Mouse (Mus musculus) CH12.LX (cell line): Measurements from ENCODE around the gene Odf3l2. TPM values are rescaled to one million over a fixed set of nuclear protein-coding genes. Genes with fewer than 3 reads are reported as not detected.
A peak's percentile ranks its signal among the peaks of the same experiment; 100 is the strongest.

Experiments used
- DNase-seq: peaks from one replicate; pipeline ENCODE4 v3.0.0-alpha.2; 2013; ENCODE audit errors: extremely low read depth
- H3K27ac ChIP-seq: 2 replicates; pipeline ENCODE4 v1.5.1; 2012; ENCODE audit warnings: low read depth, mild to moderate bottlenecking, control low read depth, moderate library complexity; ENCODE audit not compliant: insufficient read depth
- H3K27me3 ChIP-seq: replicated peaks from 2 replicates; pipeline ENCODE3; 2012; ENCODE audit warnings: inconsistent platforms
- H3K36me3 ChIP-seq, 2 experiments: replicated peaks in 1 of 2; 2 replicates each; pipeline versions ENCODE3 to v1.6.1; 2012; ENCODE audit warnings: inconsistent platforms in 1 of 2, low read length in 1 of 2, mild to moderate bottlenecking in 1 of 2, mixed read lengths in 1 of 2, moderate library complexity in 1 of 2; ENCODE audit not compliant: control insufficient read depth in 1 of 2, insufficient read depth in 1 of 2
- H3K4me1 ChIP-seq, 2 experiments: 2 replicates each; pipeline ENCODE4 v1.6.1; 2012; ENCODE audit warnings: inconsistent platforms in 1 of 2, moderate library complexity in 1 of 2; ENCODE audit not compliant: insufficient read depth in 2 of 2, control insufficient read depth in 1 of 2
- H3K4me2 ChIP-seq: 2 replicates; pipeline ENCODE4 v1.6.1; 2012; ENCODE audit warnings: low read depth, mild to moderate bottlenecking, control low read depth; ENCODE audit not compliant: poor library complexity, insufficient read depth, severe bottlenecking
- H3K4me3 ChIP-seq, 3 experiments: fragments of 150-350 bp in 1 of 3; sonication (generic) in 1 of 3; replicated peaks in 1 of 3; 2 replicates each; pipeline versions ENCODE3 to v1.5.1; 2011 to 2012; ENCODE audit warnings: low read depth in 2 of 3, low read length in 2 of 3, mild to moderate bottlenecking in 2 of 3, moderate library complexity in 2 of 3, control low read depth in 1 of 3, improper control_type of control experiment in 1 of 3, inconsistent platforms in 1 of 3, mixed read lengths in 1 of 3; ENCODE audit not compliant: poor library complexity in 1 of 3
- H3K79me2 ChIP-seq: replicated peaks from 2 replicates; pipeline ENCODE4 v1.6.1; 2012; ENCODE audit warnings: mild to moderate bottlenecking, moderate library complexity; ENCODE audit not compliant: control insufficient read depth, poor library complexity, insufficient read depth, severe bottlenecking; ENCODE audit errors: extremely low read depth
- H3K9ac ChIP-seq: 2 replicates; pipeline ENCODE4 v1.6.1; 2012; ENCODE audit warnings: low read depth, mild to moderate bottlenecking, control low read depth, moderate library complexity; ENCODE audit not compliant: insufficient read depth
- H3K9me3 ChIP-seq: replicated peaks from 2 replicates; pipeline ENCODE3; 2012; ENCODE audit warnings: low read length, inconsistent platforms, mixed read lengths
- BHLHE40 ChIP-seq: IDR thresholded peaks from 2 replicates; pipeline ENCODE4 v1.6.1; 2011; ENCODE audit warnings: mild to moderate bottlenecking, low read depth, low read length, improper control_type of control experiment
- CHD1 ChIP-seq: IDR thresholded peaks from 2 replicates; pipeline ENCODE4 v1.6.1; 2012; ENCODE audit warnings: low read depth, low read length, improper control_type of control experiment, inconsistent platforms
- ELF1 ChIP-seq: IDR thresholded peaks from 2 replicates; pipeline ENCODE4 v1.6.1; 2014; ENCODE audit warnings: low read depth, mild to moderate bottlenecking, inconsistent platforms, low read length, improper control_type of control experiment
- JUND ChIP-seq: conservative IDR thresholded peaks from 2 replicates; pipeline ENCODE4 v1.6.1; 2011; ENCODE audit warnings: low read depth, low read length, improper control_type of control experiment
- MAFK ChIP-seq: IDR thresholded peaks from 2 replicates; pipeline ENCODE4 v1.6.1; 2011; ENCODE audit warnings: low read length, improper control_type of control experiment; ENCODE audit not compliant: insufficient replicate concordance
- MEF2A ChIP-seq: IDR thresholded peaks from 2 replicates; pipeline ENCODE4 v1.6.1; 2014; ENCODE audit warnings: low read depth, mild to moderate bottlenecking, inconsistent platforms, low read length, improper control_type of control experiment, borderline replicate concordance
- NELFE ChIP-seq: IDR thresholded peaks from 2 replicates; pipeline ENCODE4 v1.6.1; 2011; ENCODE audit warnings: low read depth, low read length, improper control_type of control experiment
- POLR2A ChIP-seq: IDR thresholded peaks from 2 replicates; pipeline ENCODE4 v1.6.1; 2011; ENCODE audit warnings: low read depth, mild to moderate bottlenecking, improper control_type of control experiment, low read length
- SMC3 ChIP-seq: IDR thresholded peaks from 2 replicates; pipeline ENCODE4 v1.6.1; 2011; ENCODE audit warnings: low read depth, low read length, improper control_type of control experiment
- USF2 ChIP-seq: conservative IDR thresholded peaks from 2 replicates; pipeline ENCODE4 v1.6.1; 2011; ENCODE audit warnings: low read depth, low read length, improper control_type of control experiment
- ZC3H11A ChIP-seq: IDR thresholded peaks from 2 replicates; pipeline ENCODE4 v1.6.1; 2012; ENCODE audit warnings: low read depth, mild to moderate bottlenecking, inconsistent platforms, low read length, improper control_type of control experiment
- ZKSCAN1 ChIP-seq: IDR thresholded peaks from 2 replicates; pipeline ENCODE4 v1.6.1; 2012; ENCODE audit warnings: low read depth, inconsistent platforms, low read length, improper control_type of control experiment, borderline replicate concordance
- dilution Hi-C: fragments of 300-500 bp; cut with MboI; formaldehyde crosslinking; loops from 2 replicates; pipeline ENCODE4 v1.14.3; 2020; ENCODE audit warnings: low sequenced_read_pairs; ENCODE audit not compliant: extremely low pct_unique_long_range_greater_than_20kb, extremely low pct_ligation_motif_present
- in situ Hi-C: fragments of 300-500 bp; cut with MboI; formaldehyde crosslinking; loops from 3 replicates; pipeline ENCODE4 v1.14.3; 2019; ENCODE audit warnings: low sequenced_read_pairs, low pct_ligation_motif_present, low pct_unique_long_range_greater_than_20kb, mixed read lengths
- polyA plus RNA-seq: library from polyadenylated mRNA; unstranded; fragments of >175 nt; gene quantifications from 2 replicates; pipeline ENCODE4 v1.2.1, GENCODE M21; 2012; ENCODE audit warnings: low read depth; ENCODE audit not compliant: insufficient read length
- total RNA-seq, 2 experiments: library from RNA; depleted of rRNA; stranded (reverse); fragments of 300-350 nt in 1 of 2; fragments of >200 nt in 1 of 2; gene quantifications; 2 replicates each; pipeline ENCODE4 v1.2.3; 2012 to 2014

Gene Odf3l2
- total and polyA plus RNA-seq, 3 experiments = not detected

DNA sequence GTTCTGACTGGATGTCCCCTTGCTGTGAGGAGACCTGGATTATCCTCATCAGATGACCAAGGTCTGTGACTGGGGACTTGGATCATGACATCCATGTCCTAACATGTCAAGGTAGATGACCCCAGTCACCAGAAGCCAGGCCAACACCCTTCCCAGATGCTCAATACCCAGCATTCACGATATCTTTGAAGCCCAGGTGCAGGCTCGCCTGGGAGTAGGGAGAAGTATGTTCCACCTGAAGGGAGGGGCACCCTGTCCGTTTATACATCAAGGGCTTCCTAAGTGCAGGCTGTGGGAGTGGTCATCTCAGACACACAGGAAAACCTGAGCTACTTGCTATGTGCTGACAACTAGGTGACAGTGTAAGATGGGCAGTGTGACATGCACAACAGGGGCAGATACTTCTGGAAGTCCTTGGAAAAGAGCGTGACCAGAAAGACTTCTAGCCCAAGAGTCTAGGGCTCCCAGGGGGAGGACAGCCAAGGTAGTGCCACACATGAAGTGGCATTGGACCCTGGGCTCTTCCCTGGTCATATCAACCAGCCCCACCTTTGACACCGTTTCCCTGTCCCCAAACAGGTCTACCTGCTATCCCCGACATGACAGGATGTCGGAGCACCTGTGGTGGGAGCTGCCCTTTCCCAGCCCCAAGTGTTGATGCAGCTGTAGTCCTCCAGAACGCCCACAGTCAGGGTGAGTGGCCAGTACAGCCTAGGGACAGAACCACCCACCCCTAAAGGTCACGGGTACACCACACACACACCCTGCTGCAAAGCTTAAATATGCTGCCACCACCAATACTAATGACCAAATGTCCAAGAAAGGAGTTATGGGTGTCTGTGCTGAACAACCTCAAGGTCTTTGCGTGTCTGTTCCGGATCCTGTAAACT, 35.3 kb upstream of the Odf3l2 start:
- Histone ChIP-seq H3K36me3 (peaks cover 14 to 36% of the 10 kb centered on the region in 2 experiments), H3K27ac (no peak overlapping the region), H3K4me2 (peak overlapping the region; percentile 65), H3K4me1 (peaks cover 24 to 35% of the 10 kb centered on the region in 2 experiments), H3K9ac (peak overlapping the region; percentile 52), H3K9me3 (peaks cover 2% of the 10 kb centered on the region), H3K4me3 (peak overlapping the region; percentile 55 to 93 (median 75)), H3K27me3 (no peaks in the 10 kb centered on the region), H3K79me2 (peaks cover 31% of the 10 kb centered on the region)
- dilution Hi-C loops = no loop called here
- in situ Hi-C loops = no loop called here
- DNase-seq = no peak
- TF ChIP-seq MEF2A (no peak), SMC3 (no peak)

DNA sequence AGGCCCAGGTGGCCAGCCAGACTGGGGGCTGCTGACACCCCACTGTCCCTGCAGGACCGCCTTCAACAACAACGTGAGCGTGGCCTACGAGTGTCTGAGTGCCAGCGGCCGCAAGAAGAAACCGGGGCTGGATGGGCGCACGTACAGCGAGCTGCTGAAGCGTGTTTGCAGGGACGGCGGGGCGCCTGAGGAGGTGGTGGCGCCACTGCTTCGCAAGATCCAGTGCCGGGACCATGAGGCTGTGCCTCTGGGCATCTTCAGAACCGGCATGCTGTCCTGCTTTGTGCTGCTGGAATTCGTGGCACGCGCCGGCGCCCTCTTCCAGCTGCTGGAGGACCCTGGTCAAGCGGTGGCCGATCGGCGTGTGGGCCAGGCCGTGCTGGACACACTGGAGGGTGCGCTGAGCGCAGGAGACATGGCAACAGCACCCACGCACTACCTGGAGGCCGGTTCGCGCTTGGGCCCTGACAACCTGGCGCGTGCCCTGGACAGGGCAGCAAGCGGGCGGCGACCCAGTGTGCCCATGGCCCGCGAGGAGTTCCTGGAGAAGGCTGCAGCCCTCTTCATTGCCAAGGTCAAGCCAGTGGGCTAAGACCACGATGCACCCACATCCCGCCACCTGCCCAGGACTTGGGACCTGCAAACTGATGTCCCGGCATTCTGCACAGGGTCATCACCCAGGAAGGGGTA, 30.0 kb upstream of the Odf3l2 start:
- Histone ChIP-seq H3K36me3 (peaks cover 12 to 40% of the 10 kb centered on the region in 2 experiments), H3K27ac (no peak overlapping the region), H3K27me3 (no peaks in the 10 kb centered on the region), H3K4me1 (peaks cover 10 to 25% of the 10 kb centered on the region in 2 experiments), H3K79me2 (0 out of 2 replicates have a peak, but pooled peaks cover 2% of the 10 kb centered on the region), H3K9ac (no peak overlapping the region), H3K4me2 (no peak overlapping the region), H3K9me3 (peaks cover 2% of the 10 kb centered on the region), H3K4me3 (no peak overlapping the region)
- DNase-seq = no peak
- dilution Hi-C loops = no loop called here
- TF ChIP-seq BHLHE40 (no peak), ZC3H11A (no peak), POLR2A (no peak), NELFE (no peak), CHD1 (no peak), MAFK (no peak), USF2 (no peak), JUND (no peak), MEF2A (no peak), SMC3 (no peak), ELF1 (no peak), ZKSCAN1 (no peak)
- in situ Hi-C loops = no loop called here
